Mouse (Mus musculus) intestine, postnatal 0 days (tissue): Measurements from ENCODE around the gene Sirt6. TPM values are rescaled to one million over a fixed set of nuclear protein-coding genes. Genes with fewer than 3 reads are reported as not detected.

ENCODE experiments used
- ATAC-seq: fragments of 200-750 bp; cut with Nextera tagmentation; 2 replicates; pipeline ENCODE4 v1.8.0; 2017; ENCODE audit warnings: mild to moderate bottlenecking, moderate TSS enrichment, moderate library complexity
- H3K27ac ChIP-seq: fragments of 300-500 bp; sonication (generic); 2 replicates; pipeline ENCODE4 v1.5.1; 2014; ENCODE audit warnings: mild to moderate bottlenecking, low read depth, low read length, moderate library complexity
- H3K27me3 ChIP-seq: fragments of 300-500 bp; sonication (generic); replicated peaks from 2 replicates; pipeline ENCODE4 v1.6.1; 2014; ENCODE audit warnings: low read length, mixed read lengths; ENCODE audit not compliant: control insufficient read depth, insufficient read depth
- H3K36me3 ChIP-seq: fragments of 300-500 bp; sonication (generic); 2 replicates; pipeline ENCODE4 v1.6.1; 2014; ENCODE audit warnings: mild to moderate bottlenecking, moderate library complexity; ENCODE audit not compliant: control insufficient read depth, insufficient read depth
- H3K4me1 ChIP-seq: fragments of 300-500 bp; sonication (generic); replicated peaks from 2 replicates; pipeline ENCODE4 v1.6.1; 2014; ENCODE audit warnings: antibody characterized with exemption, low read length, mixed read lengths; ENCODE audit not compliant: control insufficient read depth, insufficient read depth
- H3K4me2 ChIP-seq: fragments of 300-500 bp; sonication (generic); replicated peaks from 2 replicates; pipeline ENCODE4 v1.6.1; 2014; ENCODE audit warnings: low read depth, mild to moderate bottlenecking, moderate library complexity
- H3K4me3 ChIP-seq: fragments of 300-500 bp; sonication (generic); 2 replicates; pipeline ENCODE4 v1.5.1; 2014; ENCODE audit warnings: low read depth, low read length
- H3K9ac ChIP-seq: fragments of 300-500 bp; sonication (generic); 2 replicates; pipeline ENCODE4 v1.6.1; 2014; ENCODE audit warnings: mild to moderate bottlenecking, low read depth, low read length
- H3K9me3 ChIP-seq: fragments of 300-500 bp; sonication (generic); 2 replicates; pipeline ENCODE4 v1.6.1; 2016; ENCODE audit warnings: mixed run types; ENCODE audit not compliant: control insufficient read depth
- CTCF ChIP-seq: sonication (generic); IDR thresholded peaks from 2 replicates; pipeline ENCODE4 v1.5.1; 2016; ENCODE audit warnings: low read depth, mild to moderate bottlenecking, control low read depth, antibody characterized with exemption, moderate library complexity
- WGBS: fragments of 180-500 bp; shearing (Covaris S2); extraction: QIAGEN DNeasy Blood & Tissue Kit; methylation state at CpG from one replicate; pipeline ENCODE4 v1.1.7; 2014; 5-methylcytosine and 5-hydroxymethylcytosine counted together
- polyA plus RNA-seq: library from polyadenylated mRNA; unstranded; fragments of >200 nt; fragmentation: Nextera tagmentation; extraction: Ambion mirVana; gene quantifications from 2 replicates; pipeline ENCODE4 v1.2.1, GENCODE M21; 2015

Gene Sirt6
- polyA plus RNA-seq, 1 experiment from 2014 or later: 13.5 TPM

DNA sequence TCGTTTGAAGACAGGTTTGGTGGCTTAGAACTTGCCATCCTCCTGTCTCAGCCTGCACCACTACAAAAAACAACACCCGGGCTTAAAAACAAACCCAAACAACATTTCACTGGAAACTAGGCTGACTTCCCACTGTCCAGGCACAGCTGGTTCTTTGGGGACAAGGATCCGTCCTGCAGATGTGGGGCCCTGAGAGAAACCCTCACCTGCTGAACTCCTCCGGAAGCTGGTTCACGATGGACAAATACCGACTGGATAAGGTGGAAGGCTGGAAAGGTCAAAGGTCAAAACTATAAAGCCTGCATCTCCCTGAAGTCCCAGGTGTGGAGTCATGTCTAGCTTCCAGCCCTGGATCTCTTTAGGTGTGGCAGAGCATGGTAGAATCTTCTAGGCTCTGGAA, 28.7 kb downstream of the Sirt6 start:
- Histone ChIP-seq H3K4me3 (no peak overlapping the region), H3K4me1 (peaks cover 9% of the 10 kb centered on the region; the same call in 1 of the 2 replicates), H3K4me2 (no peak overlapping the region), H3K27ac (no peak overlapping the region), H3K27me3 (no peaks in the 10 kb centered on the region), H3K9me3 (no peaks in the 10 kb centered on the region), H3K36me3 (no peaks in the 10 kb centered on the region), H3K9ac (no peak overlapping the region)
- no peak for ATAC-seq
- WGBS: 24% methylated on average over 6 of the region's 6 CpGs
- no peak for TF ChIP-seq CTCF

- WGBS: 54% methylated on average over 3 of the region's 3 CpGs
- no peak overlapping the region for H3K4me3 ChIP-seq
- H3K27ac ChIP-seq: no peak overlapping the region
- H3K4me1 ChIP-seq: peaks cover 9% of the 10 kb centered on the region; the same call in 1 of the 2 replicates
- ATAC-seq: no peak
- H3K27me3 ChIP-seq: no peaks in the 10 kb centered on the region
- TF ChIP-seq CTCF: no peak
- H3K4me2 ChIP-seq: no peak overlapping the region
- no peaks in the 10 kb centered on the region for H3K9me3 ChIP-seq
- H3K9ac ChIP-seq: no peak overlapping the region
- H3K36me3 ChIP-seq: no peaks in the 10 kb centered on the region
Measured at GRCm38 (mm10) chr10:81598342-81598741, 29.3 kb downstream of the Sirt6 start.

- Histone ChIP-seq H3K4me2 (peak overlapping the region; percentile 53), H3K9ac (0 out of 2 replicates have a peak overlapping the region, but pooled peaks have one; percentile 26), H3K9me3 (no peaks in the 10 kb centered on the region), H3K36me3 (no peaks in the 10 kb centered on the region), H3K4me3 (peak overlapping the region; percentile 11), H3K4me1 (peaks cover 9% of the 10 kb centered on the region; the same call in 1 of the 2 replicates), H3K27me3 (no peaks in the 10 kb centered on the region), H3K27ac (no peak overlapping the region)
- 11% methylated on average over 12 of the region's 12 CpGs for WGBS
- no peak for TF ChIP-seq CTCF
- ATAC-seq: peak; percentile 12; the same call in 1 of the 2 replicates
Measured at GRCm38 (mm10) chr10:81597137-81597950, 30.3 kb downstream of the Sirt6 start.

DNA sequence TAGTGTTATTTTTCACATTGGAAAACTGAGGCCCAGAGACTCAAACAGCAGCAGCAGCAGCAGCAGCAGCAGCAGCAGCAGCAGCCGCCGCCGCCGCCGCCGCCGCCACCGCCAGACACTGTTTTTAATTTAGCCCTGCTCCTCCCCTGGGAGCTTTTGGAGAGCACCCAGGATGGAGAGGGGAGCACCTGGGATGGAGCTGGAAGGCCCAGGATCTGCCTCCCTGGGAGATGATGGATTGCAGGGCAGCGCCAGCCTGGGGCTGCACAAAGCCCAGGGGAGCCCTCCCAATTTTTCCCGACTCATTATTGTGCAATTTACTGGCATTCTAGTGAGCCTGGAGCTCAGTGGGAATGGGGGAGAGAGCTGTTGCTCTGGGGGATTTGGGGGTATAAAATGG, 31.0 kb downstream of the Sirt6 start:
- H3K27ac ChIP-seq: no peak overlapping the region
- 0 out of 2 replicates have a peak overlapping the region, but pooled peaks have one; percentile 26 for H3K9ac ChIP-seq
- peaks cover 7% of the 10 kb centered on the region; the same call in 1 of the 2 replicates for H3K4me1 ChIP-seq
- peak overlapping the region; percentile 11; the same call in 1 of the 2 replicates for H3K4me3 ChIP-seq
- no peaks in the 10 kb centered on the region for H3K27me3 ChIP-seq
- ATAC-seq: no peak
- H3K36me3 ChIP-seq: no peaks in the 10 kb centered on the region
- TF ChIP-seq CTCF: no peak
- H3K4me2 ChIP-seq: peak overlapping the region; percentile 53
- WGBS: 62% methylated on average over 10 of the region's 10 CpGs
- no peaks in the 10 kb centered on the region for H3K9me3 ChIP-seq

- Histone ChIP-seq H3K27me3 (no peaks in the 10 kb centered on the region), H3K9me3 (no peaks in the 10 kb centered on the region), H3K4me2 (no peak overlapping the region), H3K4me1 (peaks cover 2% of the 10 kb centered on the region; the same call in 1 of the 2 replicates), H3K36me3 (no peaks in the 10 kb centered on the region), H3K4me3 (no peak overlapping the region), H3K9ac (no peak overlapping the region), H3K27ac (no peak overlapping the region)
- no peak for ATAC-seq
- no peak for TF ChIP-seq CTCF
- 66% methylated on average over 5 of the region's 5 CpGs for WGBS
Measured at GRCm38 (mm10) chr10:81595599-81595998, 32.0 kb downstream of the Sirt6 start.

- Histone ChIP-seq H3K27me3 (no peaks in the 10 kb centered on the region), H3K4me3 (no peak overlapping the region), H3K9me3 (no peaks in the 10 kb centered on the region), H3K4me1 (peaks cover 2% of the 10 kb centered on the region; the same call in 1 of the 2 replicates), H3K4me2 (no peak overlapping the region), H3K36me3 (no peaks in the 10 kb centered on the region), H3K9ac (no peak overlapping the region), H3K27ac (no peak overlapping the region)
- no peak for TF ChIP-seq CTCF
- WGBS: 69% methylated on average over 18 of the region's 18 CpGs
- no peak for ATAC-seq
Measured at GRCm38 (mm10) chr10:81593935-81594334, 33.7 kb downstream of the Sirt6 start.
